Mouse (Mus musculus): ENCODE measurements at regions not wholly inside any gene's neighbourhood (a gene's known extent, or its start where the extent isn't known, plus 50 kb on each side); places are given as distances from the start of the nearest gene placed in this dataset.

DNA sequence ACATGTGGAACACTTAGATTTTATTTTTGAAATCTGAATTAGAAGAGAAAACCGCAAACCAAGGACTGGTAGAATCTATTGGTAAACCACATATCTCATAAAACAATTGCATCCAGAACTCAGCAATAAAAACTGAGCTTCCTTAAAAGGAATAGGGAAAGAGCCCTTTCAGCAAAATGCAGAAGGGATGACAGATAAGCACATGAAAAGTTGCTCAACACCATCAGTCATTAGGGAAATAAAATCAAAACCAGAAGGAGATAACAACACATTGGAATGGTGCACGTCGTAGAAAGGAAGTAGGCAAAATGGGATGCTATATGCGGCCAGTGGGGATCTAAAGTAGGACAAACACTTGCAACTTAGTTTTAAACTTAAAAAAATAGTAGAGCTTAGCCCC, 110.0 kb upstream of the Cblb start:
- H3K9ac ChIP-seq (ENCODE audit: low read depth, low read length), result no peak overlapping the region
- no peaks in the 10 kb centered on the region for H3K27me3 ChIP-seq (ENCODE audit: control insufficient read depth, insufficient read depth, low read length)
- H3K79me2 ChIP-seq (replicated peaks; ENCODE audit: control insufficient read depth, insufficient read depth, low read length), result no peaks in the 10 kb centered on the region
- H3K4me1 ChIP-seq (ENCODE audit: control insufficient read depth, insufficient read depth, low read length), result no peaks in the 10 kb centered on the region
- DNase-seq, result no peak
- WGBS, result 47% methylated on average over 4 of the region's 4 CpGs
- H3K4me3 ChIP-seq, result no peak overlapping the region
- no peaks in the 10 kb centered on the region for H3K36me3 ChIP-seq (ENCODE audit: control insufficient read depth, insufficient read depth, low read length)
- H3K27ac ChIP-seq, result no peak overlapping the region
- TF ChIP-seq CTCF (IDR thresholded peaks at IDR 0.05), result no peak
- TF ChIP-seq POLR2A (IDR thresholded peaks at IDR 0.05; ENCODE audit: insufficient read depth, low read depth, low read length), result no peak
- intact Hi-C loops (cut with DNase I), result no loop called here

GRCm38 (mm10) chr16:51922589-51922988, 108.4 kb upstream of the Cblb start:
- Histone ChIP-seq H3K9ac (ENCODE audit: low read depth, low read length) (no peak overlapping the region), H3K27me3 (ENCODE audit: control insufficient read depth, insufficient read depth, low read length) (no peaks in the 10 kb centered on the region), H3K36me3 (ENCODE audit: control insufficient read depth, insufficient read depth, low read length) (no peaks in the 10 kb centered on the region), H3K4me1 (ENCODE audit: control insufficient read depth, insufficient read depth, low read length) (no peaks in the 10 kb centered on the region), H3K27ac (no peak overlapping the region), H3K79me2 (replicated peaks; ENCODE audit: control insufficient read depth, insufficient read depth, low read length) (no peaks in the 10 kb centered on the region), H3K4me3 (no peak overlapping the region)
- intact Hi-C loops (cut with DNase I), result no loop called here
- no peak for DNase-seq
- 84% methylated on average over 3 of the region's 3 CpGs for WGBS
- TF ChIP-seq EP300 (IDR thresholded peaks at IDR 0.05; ENCODE audit: insufficient read depth, low read depth, low read length) (no peak), CTCF (IDR thresholded peaks at IDR 0.05) (no peak), POLR2A (IDR thresholded peaks at IDR 0.05; ENCODE audit: insufficient read depth, low read depth, low read length) (no peak)

GRCm38 (mm10) chr16:51925639-51926038, 105.4 kb upstream of the Cblb start:
- Histone ChIP-seq H3K9ac (ENCODE audit: low read depth, low read length) (no peak overlapping the region), H3K27ac (no peak overlapping the region), H3K36me3 (ENCODE audit: control insufficient read depth, insufficient read depth, low read length) (no peaks in the 10 kb centered on the region), H3K79me2 (replicated peaks; ENCODE audit: control insufficient read depth, insufficient read depth, low read length) (no peaks in the 10 kb centered on the region), H3K4me1 (ENCODE audit: control insufficient read depth, insufficient read depth, low read length) (no peaks in the 10 kb centered on the region), H3K27me3 (ENCODE audit: control insufficient read depth, insufficient read depth, low read length) (no peaks in the 10 kb centered on the region), H3K4me3 (no peak overlapping the region)
- intact Hi-C loops (cut with DNase I), result no loop called here
- DNase-seq, result no peak
- WGBS, result 86% methylated on average over 3 of the region's 3 CpGs
- TF ChIP-seq EP300 (IDR thresholded peaks at IDR 0.05; ENCODE audit: insufficient read depth, low read depth, low read length) (no peak), CTCF (IDR thresholded peaks at IDR 0.05) (no peak), POLR2A (IDR thresholded peaks at IDR 0.05; ENCODE audit: insufficient read depth, low read depth, low read length) (no peak)

- Histone ChIP-seq H3K9ac (ENCODE audit: low read depth, low read length) (no peak overlapping the region), H3K79me2 (replicated peaks; ENCODE audit: control insufficient read depth, insufficient read depth, low read length) (no peaks in the 10 kb centered on the region), H3K27ac (no peak overlapping the region), H3K36me3 (ENCODE audit: control insufficient read depth, insufficient read depth, low read length) (no peaks in the 10 kb centered on the region), H3K4me3 (no peak overlapping the region), H3K27me3 (ENCODE audit: control insufficient read depth, insufficient read depth, low read length) (no peaks in the 10 kb centered on the region), H3K4me1 (ENCODE audit: control insufficient read depth, insufficient read depth, low read length) (no peaks in the 10 kb centered on the region)
- no peak for DNase-seq
- TF ChIP-seq EP300 (IDR thresholded peaks at IDR 0.05; ENCODE audit: insufficient read depth, low read depth, low read length), result no peak
- no peak for TF ChIP-seq POLR2A (IDR thresholded peaks at IDR 0.05; ENCODE audit: insufficient read depth, low read depth, low read length)
- TF ChIP-seq CTCF (IDR thresholded peaks at IDR 0.05), result no peak
- intact Hi-C loops (cut with DNase I), result loop anchor here (10.0 kb wide), 1 partner anchor 242 kb away; no protein-coding TSS in a partner anchor
- 86% methylated on average over 2 of the region's 2 CpGs for WGBS
Observed at GRCm38 (mm10) chr16:51933122-51933521, 97.9 kb upstream of the Cblb start.

DNA sequence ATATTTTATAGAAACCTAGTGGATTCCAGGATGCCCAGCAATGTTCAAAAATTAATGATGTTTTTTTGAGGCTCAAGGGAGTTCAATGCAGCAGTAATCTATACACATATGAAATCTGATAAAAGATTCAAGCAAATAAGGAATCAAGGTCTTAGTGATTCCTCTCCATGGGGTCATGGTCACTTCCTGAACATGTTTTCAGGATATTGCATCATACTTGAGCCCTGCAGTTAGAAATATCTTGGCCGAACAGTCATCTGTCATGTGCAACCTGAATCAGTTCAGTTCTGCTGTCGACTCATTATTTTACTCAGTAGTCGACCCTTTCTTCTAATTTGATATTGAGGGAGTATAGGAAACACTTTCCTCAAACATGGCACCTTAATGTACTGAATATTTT, 97.1 kb upstream of the Cblb start:
- no peak overlapping the region for H3K9ac ChIP-seq (ENCODE audit: low read depth, low read length)
- no peaks in the 10 kb centered on the region for H3K79me2 ChIP-seq (replicated peaks; ENCODE audit: control insufficient read depth, insufficient read depth, low read length)
- H3K27me3 ChIP-seq (ENCODE audit: control insufficient read depth, insufficient read depth, low read length), result no peaks in the 10 kb centered on the region
- TF ChIP-seq CTCF (IDR thresholded peaks at IDR 0.05), result no peak
- no peaks in the 10 kb centered on the region for H3K4me1 ChIP-seq (ENCODE audit: control insufficient read depth, insufficient read depth, low read length)
- no peaks in the 10 kb centered on the region for H3K36me3 ChIP-seq (ENCODE audit: control insufficient read depth, insufficient read depth, low read length)
- no peak overlapping the region for H3K4me3 ChIP-seq
- no peak for DNase-seq
- 50% methylated on average over 3 of the region's 3 CpGs for WGBS
- H3K27ac ChIP-seq, result no peak overlapping the region
- intact Hi-C loops (cut with DNase I), result loop anchor here (10.0 kb wide), 1 partner anchor 241 kb away; no protein-coding TSS in a partner anchor

- H3K4me1 ChIP-seq (ENCODE audit: control insufficient read depth, insufficient read depth, low read length), result no peaks in the 10 kb centered on the region
- no peaks in the 10 kb centered on the region for H3K27me3 ChIP-seq (ENCODE audit: control insufficient read depth, insufficient read depth, low read length)
- H3K9ac ChIP-seq (ENCODE audit: low read depth, low read length), result no peak overlapping the region
- DNase-seq, result no peak
- intact Hi-C loops (cut with DNase I), result loop anchor here (10.0 kb wide), 1 partner anchor 238 kb away; no protein-coding TSS in a partner anchor
- no peak overlapping the region for H3K27ac ChIP-seq
- no peak overlapping the region for H3K4me3 ChIP-seq
- no peak for TF ChIP-seq EP300 (IDR thresholded peaks at IDR 0.05; ENCODE audit: insufficient read depth, low read depth, low read length)
- no peak for TF ChIP-seq CTCF (IDR thresholded peaks at IDR 0.05)
- TF ChIP-seq POLR2A (IDR thresholded peaks at IDR 0.05; ENCODE audit: insufficient read depth, low read depth, low read length), result no peak
- no peaks in the 10 kb centered on the region for H3K36me3 ChIP-seq (ENCODE audit: control insufficient read depth, insufficient read depth, low read length)
- H3K79me2 ChIP-seq (replicated peaks; ENCODE audit: control insufficient read depth, insufficient read depth, low read length), result no peaks in the 10 kb centered on the region
- 80% methylated on average over 9 of the region's 9 CpGs for WGBS
Observed at GRCm38 (mm10) chr16:51937298-51937697, 93.7 kb upstream of the Cblb start.
